Mouse (Mus musculus): Measurements from ENCODE around the gene Arxes2. TPM values are rescaled to one million over a fixed set of nuclear protein-coding genes. Genes with fewer than 3 reads are reported as not detected.
"Not testable (repeated sequence)": the region's sequence is repeated elsewhere in the genome, so short reads cannot be mapped to it uniquely, and the experiment has no call there.

Arxes2 gene
- 1 to 10 TPM in 1 of 2 experiments, under 1 TPM in 1; 0.20 to 2.2 TPM for total RNA-seq (2021)
- long read RNA-seq, experiment 1, result 0 reads
- long read RNA-seq, experiment 2, partial matches to known transcripts, result 0 of 1 reads
- long read RNA-seq, experiment 2, other reads (novel, unspliced or antisense), result 0 of 1 reads

DNA sequence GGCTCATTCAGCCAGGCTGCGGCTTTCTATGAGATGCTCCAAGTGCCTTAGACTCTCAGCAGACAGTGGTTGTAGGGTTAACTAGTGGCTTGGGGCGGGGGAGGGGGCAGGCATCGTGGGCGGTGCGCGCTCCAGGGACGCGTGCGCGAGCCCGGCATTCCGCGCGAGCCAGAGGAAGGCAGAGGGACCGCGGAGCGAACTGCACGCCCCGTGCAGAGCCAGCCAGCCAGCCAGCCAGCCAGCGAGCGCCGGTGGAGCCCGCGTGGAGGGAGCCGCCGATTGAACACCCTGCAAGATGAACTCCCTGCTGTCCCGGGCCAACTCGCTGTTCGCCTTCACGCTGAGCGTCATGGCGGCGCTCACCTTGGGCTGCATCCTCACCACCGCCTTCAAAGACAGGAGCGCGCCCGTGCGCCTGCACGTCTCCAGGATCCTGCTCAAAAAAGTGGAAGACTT, at the start of gene Arxes2:
Gene Arxes2, plus strand, starts transcription at position 161 of the 456 bp plus-strand sequence.
- not testable (repeated sequence) for DNase-seq

DNA sequence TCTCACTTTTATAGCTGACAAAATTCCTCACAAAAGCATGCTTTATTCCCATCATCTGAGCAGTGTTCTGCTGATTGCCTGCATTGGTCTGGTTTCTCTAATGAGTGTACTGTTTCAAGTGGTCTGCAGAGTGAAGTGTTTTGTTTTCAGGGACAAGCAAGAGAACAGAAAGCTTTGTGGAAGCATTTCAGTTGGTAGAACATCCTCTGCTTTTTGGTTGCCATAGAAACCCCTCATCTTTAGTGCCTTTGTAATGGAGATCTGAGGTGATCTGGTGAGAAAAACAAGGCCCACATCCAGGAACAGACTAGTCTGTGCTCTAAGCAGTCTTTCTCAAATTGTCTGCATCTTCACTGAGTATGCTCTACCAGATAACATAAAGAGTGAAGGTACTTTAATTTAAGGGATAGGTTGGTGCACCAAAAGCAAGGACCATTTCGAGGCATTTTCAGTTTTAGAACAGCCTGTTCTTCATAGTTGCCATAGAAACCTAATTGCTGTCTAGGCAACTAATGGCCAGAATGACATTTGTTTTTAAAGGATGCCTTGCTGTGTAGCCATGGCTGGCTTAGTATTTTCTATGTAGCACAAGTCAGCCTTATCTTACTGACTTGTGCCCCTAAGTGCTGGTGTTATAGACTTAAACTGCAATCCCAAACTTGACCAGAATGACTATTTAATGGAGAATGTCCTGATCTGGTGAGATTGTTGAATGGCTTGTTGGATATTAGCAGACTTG, 44.8 kb upstream of the Arxes2 start:
- no peak for DNase-seq

DNA sequence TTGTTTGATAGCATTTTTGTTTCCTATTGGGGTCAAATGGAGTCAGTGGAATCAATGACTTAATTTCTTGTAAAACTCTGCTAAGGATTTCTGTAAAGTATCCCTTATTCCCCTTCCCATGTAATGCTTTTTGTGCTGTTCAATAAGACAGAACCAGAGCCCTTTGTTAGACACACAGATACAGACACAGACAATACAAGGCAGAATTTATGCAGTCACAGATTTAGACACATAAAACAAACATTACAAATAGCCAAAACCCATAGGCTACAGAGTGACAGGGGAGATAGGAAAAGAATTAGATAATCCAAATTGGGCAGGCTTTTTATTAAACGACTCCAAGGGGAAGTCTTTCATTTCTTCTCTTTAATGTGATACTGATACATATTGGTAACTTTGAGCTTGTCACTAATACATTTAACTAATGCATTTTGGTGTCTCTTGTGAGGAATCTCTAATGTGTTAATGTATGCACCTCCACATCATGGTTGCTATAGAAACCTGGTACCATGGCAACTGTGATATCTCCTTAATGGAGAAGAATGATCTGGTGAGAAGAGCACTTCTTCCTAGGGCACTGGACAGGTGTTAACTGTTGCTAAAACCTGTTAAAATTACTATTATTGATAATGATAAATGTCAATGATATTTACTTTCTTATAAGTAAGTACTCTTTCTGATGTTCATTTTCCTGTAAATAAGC, 36.5 kb upstream of the Arxes2 start:
- no peak for DNase-seq

DNA sequence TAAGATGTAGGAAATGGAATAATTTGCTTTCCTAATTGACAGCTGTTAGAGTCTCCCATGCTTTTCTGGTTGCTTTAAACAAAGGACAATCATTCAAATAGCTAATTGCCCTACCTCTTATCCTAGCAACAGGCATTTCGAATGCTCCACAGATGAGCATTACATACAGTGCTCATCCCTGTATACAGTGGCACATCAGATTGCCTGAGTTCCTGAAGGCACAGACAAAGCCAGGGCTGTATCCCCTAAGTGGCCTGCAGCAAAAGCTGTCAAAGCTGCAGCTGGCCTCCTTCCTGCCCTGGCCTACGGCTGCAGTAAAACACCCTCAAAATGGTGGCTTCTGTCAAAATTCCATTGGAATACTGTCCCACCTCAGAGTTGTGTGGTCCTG, 35.9 kb upstream of the Arxes2 start:
- DNase-seq, result no peak

DNA sequence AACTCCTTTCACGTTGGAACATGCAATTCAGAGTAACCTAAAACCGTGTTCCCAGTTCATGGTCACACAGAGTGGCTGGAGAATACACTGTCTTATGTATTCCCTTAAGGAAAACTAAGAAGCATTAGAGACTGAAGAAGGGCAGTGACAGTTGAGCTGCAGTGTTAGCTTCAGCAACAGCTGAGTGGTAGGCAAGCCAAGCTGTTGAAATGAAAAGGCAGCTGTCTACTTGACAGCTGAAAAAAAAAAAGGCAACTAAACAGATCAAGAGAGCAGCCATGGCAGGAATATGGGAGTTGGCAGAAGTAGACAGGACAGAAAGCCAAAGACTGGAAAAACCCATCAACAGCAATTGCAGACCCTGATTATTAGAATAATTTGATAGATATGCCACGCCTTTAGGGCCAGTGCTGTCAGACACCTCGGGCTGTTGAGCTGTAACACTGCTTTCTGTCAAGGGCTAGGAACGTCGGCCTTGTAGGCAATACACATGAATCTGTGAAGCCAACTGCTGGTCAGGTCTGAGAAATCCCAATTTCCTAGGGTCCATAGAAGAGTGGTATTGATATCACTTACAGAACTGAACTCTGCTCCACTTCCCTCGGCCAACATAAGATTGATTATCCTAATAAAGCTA, 34.9 kb upstream of the Arxes2 start:
- DNase-seq, result peak; percentile 11

DNA sequence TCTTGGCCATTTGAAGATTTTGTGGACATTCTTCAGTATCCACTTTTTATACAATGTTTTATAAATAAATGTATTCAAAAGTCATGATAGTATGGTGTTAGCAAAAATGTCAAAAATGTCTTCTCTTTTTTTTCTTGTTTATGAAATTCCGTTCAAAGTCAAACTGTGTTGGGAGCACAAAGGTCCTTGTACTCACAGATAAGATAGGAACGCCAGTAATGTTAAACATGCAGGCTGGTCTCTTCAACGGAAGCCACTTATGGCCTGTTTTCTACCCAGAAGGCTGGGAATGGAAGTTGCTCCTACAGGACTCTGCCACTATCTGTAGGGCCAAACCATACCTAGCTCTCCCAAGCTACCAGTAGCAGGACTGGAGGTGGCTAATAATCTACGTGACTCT, 34.1 kb upstream of the Arxes2 start:
- no peak for DNase-seq

DNA sequence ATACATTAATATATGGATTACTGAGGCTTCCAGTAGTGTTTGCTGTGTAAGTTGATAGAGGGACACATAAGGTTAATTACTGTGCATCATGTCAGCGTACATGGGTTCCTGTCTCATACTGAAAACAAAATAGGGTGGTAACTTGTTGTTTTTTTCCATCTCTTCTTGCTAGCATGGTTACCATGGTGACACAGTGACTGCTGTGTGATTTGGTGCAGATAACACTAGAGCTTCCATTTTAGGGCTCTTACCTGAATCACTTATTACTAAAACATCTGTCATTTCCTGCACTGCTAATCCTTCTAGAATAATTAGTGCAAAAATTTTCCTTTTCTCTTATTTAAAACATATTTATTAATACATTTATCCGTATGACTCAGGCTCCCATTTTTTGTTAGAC, 31.3 kb upstream of the Arxes2 start:
- DNase-seq, result no peak

DNA sequence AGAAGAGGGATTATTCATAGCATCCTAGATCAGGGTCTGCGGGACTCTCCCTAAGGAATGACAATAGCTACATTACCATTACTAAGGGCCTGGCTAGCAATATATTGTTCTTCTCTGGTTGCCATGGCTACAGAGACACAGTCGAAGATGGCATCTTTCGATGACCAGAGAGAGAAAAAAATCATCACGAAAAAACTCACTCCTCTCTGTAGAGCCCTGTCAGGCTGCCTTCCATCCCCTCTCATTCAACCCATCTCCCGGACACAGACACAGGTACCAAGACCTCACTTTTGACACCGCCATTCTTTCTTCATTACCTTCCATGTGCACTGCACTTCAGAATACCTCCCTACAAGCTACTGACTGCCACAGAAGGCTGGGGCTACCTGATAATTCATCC, 30.5 kb upstream of the Arxes2 start:
- no peak for DNase-seq

DNA sequence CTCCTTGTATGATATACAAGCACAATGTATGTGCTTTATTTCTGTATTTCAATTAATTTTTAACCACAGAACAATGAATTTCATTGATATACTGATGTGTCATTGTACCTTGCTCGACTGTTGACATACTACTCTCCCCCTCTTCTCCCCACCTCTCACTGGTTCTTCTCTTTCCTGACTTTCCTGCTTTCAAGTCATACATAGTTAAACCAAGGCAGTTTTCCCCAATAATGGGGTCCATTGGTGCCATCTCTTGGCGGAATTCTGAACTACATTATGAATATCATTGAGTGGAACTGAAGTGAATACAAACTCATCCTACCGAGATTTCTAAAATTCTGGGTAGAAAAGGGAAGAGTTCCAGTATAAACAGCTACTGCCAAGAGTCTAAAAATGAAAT, 30.0 kb upstream of the Arxes2 start:
- no peak for DNase-seq

DNA sequence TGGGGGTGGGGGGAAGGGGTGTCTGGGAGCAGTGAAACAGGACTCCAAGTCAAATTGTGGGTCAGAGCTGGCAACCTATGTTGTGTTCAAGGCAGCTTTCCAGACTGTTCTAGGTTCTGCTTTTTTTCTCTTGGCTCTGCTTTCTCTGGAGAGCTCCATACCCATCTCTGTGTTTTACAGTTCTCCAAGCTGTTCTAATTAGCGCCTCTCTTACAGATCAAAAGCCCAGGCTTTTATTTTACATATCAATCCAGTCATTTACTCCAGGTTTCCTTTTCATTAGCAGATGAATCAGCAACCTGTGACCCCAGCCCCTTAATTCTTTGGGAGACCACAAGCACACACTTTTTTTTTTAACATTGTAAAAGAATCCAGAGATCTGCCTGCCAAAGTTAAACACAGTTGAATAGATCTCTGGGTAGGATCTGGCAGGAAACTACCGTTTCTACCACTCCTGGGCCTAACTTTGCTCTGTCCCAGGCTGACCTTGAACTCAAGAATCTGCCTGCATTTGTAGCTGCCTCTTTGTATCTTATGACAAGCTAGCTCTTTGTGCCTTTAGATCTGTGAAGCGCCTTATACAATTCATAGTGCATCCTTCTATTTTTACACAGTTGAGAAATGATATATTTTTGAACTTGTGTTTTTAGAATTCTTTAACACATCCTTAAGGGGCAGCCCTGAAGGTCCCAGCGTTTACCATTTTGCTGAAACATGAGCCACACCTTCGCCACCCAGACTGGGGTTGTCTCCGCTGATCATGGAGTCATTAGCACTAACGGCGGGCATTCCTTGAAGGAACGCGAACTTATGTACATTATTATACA, 19.8 kb upstream of the Arxes2 start:
- no peak for DNase-seq

DNA sequence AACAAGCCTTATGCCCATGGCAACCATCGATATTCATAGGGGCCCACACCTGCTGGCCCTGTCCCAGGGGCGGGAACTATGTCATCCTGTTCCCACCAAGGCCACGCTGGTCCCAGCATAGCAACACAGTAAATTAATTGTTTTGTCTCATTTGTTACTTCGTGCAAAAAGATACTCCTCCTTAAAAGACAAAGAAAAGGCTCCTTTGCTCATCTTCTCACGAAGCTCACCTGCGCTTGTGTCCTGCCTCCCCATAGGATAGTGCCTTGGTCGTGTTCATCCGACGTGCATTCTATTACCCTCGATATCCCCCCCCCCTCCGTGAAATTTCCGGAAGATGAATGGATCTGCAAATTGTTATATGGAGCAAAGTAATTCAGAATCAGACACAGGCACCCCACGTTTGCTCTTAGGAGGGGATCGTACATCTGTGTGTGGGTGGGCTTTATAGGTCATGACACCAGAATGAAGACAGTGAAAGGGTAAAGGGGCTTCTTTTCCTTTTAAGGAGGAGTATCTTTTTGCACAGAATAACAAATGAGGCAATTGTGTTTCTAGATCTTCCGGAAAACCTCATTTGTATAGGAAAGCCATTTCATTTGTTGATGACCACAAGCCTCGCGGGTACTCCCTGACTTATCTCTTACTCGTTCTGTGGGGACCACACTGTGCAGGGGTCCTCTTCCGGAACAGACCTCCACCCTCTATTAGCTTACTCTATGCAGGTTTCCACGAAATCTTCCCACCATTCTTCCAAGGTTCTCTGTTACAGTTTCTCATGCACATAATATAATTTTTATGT, 19.0 kb upstream of the Arxes2 start:
- DNase-seq, result no peak

DNA sequence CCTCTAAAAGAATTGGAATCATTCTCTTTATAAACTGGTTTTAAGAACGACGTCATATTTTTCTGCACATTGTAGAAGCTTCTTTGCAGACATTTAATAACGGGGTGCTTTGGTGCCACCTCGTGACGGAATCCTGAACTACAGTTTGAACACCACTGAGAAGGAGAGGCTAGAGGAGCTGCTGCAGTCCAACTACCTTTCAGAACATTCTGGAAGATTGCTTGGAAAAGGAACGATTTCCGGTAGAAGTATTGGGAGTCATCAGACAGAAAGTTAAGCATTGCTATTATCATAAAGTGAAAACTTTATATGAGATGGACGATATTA, 18.4 kb upstream of the Arxes2 start:
- DNase-seq, result peak; percentile 9

DNA sequence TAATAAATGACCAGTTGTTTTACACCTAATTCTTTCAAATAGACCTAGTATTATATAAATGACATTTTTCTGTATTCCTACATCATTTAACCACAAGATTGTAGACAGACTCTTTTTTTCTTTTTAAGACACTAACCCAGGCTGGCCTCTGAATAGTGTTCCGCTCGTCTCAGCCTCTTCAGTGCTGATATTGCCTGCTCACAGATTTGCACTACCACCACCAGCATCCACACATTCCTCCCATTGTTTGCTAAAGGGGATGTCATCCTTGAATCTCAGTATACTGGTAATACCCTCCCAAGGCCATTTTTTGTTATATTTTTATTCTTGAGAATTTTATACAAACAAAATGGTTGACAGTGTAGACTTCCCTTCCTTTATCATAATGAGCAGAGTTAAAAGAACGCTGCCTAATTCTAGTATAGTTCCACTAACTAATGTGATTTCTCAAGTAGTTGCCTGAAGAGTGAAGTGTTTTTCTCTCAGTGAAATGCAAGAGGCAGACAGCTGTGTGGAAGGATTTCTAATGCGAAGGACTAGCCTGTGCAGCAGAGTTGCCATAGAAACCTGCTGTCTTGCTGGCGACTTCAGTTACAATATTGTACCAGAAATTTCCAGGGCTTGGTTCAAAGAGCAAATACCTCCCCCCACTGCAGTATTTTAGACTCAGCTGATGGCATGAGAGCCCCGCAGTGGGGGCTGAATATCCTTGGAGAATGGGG, 8.9 kb upstream of the Arxes2 start:
- DNase-seq, result no peak

DNA sequence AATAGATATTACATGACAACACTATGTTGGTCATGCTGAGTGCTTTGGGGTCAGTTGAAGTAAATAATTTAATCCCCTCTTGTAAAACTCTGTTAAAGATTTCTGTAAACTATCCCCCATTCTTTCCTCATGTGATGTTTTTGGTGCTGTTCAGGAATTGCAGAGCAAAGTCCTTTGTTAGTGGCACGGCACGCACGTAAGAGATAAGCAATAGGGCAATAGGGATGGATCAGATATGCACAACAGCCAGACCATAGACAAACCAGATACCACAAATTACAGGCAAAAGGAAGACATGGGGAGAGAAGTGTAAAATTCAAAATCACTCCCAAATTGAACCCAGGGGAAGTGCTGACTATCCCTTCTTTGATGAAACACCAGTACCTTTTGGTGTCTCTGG, 7.4 kb upstream of the Arxes2 start:
- DNase-seq, result no peak

DNA sequence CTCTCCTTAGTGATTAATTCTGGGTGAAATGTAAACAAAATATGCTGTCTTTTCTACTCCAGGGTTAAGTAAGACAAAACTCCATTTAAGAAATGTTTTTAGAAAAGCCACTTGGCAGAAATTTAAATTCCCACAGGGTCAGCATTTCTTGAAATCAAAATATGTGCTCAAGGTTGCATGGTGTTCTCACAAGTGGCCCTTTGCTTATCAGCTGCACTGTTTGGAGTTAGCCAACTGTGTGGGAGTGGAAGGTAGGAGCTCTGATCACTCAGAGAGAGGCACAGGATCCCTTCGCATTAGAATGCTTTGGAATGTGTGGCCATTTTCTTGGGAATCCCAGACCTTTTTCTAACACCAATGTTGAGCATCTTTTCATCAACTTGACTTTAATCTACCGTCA, 3.0 kb upstream of the Arxes2 start:
- DNase-seq, result no peak

DNA sequence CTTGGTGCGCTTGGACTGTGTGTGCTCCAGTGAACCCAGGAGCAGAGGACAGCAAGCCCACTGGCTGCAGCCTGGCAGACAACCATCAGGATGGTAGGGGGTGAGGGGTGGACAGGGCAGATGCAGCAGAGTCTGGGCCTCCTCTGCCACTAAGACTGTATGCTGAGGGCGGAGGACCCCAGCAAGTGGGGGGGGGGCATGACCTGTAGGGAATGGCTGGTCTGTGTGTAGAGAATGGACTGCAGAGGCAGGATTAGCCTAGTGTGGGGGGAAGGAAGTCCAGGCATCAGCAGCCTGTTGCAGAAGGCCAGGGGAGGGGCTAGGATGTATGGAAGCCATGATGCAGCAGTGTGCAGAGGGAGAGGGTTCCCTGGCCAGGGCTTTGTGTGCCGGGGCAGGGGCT, 431 bp upstream of the Arxes2 start:
- DNase-seq, result not testable (repeated sequence)

DNA sequence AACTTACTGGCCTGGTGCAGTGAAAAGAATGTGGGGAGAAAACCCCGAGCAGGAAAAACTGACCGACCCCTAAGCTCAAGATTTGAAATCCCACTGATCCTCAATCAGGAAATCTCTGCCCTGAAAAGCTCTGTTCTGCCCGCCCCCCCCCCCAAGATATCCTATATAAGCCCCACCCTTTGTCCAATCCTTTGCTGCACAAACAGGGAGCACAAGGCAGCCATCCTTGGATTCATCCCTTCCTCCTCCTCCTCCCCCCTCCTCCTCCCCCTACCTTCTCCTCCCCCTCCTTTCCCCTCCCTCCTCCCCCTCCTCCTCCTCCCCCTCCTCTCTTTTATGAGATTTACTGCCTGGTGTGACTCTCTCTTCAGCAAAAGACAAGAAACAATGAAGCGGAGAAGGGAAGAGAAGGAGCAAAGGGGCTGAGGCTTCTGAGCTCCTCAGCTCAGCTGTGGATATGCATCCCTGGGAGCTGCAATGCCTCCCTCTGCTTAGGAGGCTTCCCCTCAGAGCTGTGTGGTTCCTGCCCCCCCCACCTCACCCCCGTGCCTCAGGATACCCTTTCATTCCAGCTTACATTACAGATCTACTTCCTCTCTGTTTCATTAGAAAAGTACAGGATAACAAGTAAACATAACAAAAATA, 13.7 kb downstream of the Arxes2 start:
- no peak for DNase-seq

DNA sequence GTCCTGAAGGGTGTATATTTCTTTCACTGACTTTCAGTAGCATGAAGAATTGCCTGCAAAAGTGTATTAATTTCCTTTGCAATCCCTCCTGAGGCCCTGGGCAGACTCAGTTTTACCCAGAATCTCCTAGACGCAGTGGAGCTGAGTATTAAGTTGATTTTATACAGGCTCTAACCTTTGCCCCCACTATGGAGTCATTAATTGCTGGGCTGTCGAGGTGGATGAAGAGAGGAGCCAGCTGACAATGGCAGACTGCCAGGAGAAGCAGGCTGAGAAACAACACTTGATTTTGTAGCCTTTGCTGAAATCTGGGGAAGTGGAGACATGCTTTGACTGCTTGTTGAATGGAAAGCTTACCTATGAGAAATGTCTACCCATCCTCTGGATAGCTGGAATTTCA, 20.8 kb downstream of the Arxes2 start:
- no peak for DNase-seq

DNA sequence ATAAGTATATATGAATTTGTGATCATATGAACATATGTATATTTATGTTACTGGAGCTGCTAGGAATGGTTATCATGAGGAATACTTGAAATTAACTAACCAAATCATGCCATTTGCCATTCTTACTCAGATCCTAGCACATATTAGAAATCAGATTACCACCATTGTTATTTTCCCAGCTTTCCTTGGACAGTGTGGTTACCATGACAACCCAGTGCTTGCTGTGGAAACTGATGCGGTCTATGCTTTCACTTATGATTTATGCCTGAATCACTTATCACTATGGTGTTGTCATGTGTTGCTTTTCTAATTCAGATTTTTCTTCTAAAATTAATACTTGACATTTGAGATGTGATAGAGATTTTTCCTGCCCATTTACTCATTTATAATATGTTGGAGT, 36.7 kb downstream of the Arxes2 start:
- no peak for DNase-seq

Measured in gastrocnemius, postnatal 25 days (tissue).